Mouse (Mus musculus): Measurements from ENCODE around the gene Necab3.
A peak's percentile ranks its signal among the peaks of the same experiment; 100 is the strongest.

Gene Necab3

DNA sequence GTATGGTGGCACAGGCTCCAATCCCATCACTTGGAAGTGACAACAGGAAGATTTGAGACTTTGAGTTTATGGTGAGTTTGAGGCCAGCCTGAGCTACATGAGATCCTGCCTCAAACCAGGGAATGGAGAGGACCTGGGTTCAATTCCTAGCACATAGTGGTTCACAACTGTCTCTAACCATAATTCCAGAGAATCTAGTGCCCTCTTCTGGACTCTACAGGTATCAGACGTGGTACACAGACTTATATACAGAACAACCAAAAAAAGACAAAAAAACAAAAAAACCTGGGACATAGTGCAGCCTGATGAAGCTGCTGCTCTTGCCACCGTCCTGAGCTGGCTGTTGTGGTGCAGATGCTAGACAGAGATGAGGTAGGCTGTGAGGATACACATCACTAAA is 17.1 kb downstream of the Necab3 start:
- DNase-seq (ENCODE audit: low read depth), result no peak

DNA sequence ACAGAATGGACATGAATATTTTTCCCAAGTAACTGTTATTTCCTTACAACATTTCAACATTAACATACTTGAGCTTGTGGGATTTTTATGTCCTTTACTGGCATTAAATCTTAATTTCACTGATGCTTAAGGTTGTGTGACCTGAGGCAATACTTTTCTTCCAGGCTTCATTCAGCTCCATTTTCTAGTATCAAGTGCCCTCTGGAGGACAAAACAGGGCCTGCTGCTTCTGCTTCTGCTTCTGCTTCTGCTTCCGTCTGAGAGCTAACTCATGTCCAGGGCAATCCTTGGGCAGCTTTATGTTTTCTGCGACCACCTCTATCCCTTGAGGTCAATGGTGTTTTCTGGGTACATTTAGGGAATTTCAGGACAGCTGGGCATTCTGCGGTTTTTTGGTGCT is 19.0 kb downstream of the Necab3 start:
- peak; percentile 29 for DNase-seq (ENCODE audit: low read depth)

DNA sequence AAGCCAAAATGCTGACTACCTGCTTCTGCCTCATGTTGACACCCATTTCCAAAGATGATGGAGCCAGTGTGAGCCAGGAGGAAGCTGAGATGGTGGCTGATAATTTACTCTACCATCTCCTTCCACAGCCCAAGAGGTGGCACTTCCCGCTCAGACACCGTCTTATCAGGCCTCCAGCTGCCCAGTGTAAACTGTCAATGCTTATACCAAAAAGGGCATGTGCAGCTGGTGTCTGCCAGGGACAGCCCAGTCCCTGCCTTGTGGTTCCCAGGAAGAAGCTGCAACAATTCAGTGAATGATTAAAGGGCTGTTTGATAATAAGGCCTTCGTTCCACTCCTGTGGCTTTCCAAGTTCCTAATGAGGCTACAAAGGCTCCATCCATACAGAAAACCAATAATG is 20.0 kb downstream of the Necab3 start:
- no peak for DNase-seq (ENCODE audit: low read depth)

DNA sequence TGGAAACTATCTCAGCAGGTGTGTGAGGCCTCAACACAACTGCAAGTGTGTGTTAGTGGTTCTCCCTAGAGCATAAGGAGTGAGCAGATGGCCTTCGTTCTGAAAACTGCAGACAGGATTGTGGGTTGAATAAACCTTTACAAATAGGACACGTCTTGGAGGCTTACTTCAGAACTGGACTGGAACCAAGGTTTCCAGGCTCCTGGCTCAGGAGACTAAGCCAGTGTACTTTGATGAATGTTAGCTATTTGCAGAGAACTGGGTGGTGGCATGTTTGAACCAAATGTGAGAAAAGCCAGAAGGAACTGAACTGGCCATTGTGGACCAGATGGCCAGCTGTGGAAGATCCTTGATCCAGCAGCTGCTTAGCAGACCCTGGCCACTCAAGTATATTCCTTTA is 20.4 kb downstream of the Necab3 start:
- no peak for DNase-seq (ENCODE audit: low read depth)

DNA sequence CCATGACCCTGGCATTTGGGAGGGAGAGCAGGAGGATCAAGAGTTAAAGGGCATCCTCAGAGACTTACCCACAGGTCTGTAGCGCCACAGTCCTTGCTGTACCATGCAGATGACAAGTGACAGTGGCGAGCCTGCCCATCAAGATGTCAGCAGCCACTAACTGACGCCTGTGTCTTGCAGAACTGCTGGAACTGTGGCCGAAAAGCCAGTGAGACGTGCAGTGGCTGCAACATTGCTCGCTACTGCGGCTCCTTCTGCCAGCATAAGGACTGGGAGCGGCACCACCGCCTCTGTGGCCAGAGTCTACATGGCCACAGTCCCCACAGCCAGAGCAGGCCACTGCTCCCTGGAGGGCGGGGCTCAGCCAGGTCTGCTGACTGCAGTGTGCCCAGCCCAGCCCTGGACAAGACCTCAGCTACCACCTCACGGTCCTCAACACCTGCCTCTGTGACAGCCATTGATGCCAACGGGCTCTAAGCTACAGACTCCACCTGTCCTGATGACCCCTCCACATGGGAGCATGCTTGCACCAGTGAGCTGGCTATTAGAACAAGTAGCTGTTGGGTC is 23.9 kb downstream of the Necab3 start:
- DNase-seq (ENCODE audit: low read depth), result no peak

DNA sequence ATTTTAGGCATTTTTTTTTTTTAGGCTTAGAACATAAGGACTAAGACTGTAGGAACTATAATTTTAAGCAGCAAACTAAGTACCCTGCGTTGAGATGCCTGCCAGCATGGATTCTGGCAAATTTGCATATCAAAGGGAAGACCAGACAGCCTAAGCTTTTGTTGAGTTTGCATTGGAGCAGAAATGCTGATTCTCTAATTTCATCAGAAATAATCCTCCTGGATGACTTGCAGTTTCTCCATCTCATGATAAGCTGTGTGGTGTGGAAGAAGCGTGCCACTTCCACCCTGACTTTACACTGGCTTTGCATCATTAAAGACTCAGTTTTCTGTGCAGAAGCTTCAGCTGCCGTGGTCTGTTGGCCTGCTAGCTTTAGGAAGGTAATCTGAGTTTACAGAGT is 25.8 kb downstream of the Necab3 start:
- DNase-seq (ENCODE audit: low read depth), result no peak

DNA sequence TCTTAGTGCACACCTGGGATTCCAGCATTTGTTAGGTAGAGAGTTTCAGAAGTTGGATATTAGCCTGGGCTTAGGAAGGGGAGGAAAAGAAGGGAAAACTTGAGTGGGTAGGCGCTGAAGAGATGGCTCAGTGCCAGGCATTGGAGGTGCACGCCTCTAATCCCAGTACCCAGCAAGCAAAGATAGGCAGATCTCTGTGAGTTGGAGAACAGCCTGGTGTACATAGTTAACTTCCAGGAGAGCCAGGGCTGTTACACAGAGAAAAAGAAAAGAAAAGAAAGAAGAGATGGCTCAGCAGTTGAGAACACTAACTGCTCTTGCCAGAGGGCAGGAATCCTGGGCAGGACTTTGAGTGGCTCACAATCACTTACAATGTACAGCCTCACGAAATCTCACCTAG is 32.2 kb downstream of the Necab3 start:
- no peak for DNase-seq (ENCODE audit: low read depth)

DNA sequence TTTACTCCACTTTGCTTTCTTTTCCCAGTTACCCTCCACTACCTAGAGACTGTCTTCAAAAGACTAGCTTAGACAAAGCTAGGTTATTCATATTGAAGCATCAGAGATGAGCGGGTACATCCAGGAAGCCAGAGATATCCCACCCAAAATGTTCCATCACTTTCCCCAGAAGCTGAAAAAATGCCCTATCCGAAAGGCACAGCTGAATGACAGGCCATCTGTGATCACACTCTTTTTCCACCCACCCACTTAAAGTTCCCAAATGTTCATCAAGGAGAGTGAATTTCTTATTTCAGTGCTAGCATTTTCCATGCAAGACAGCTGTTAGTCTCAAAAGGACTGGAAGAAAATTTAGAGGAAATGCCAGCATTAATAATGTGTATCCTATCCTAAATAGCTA is 33.4 kb downstream of the Necab3 start:
- no peak for DNase-seq (ENCODE audit: low read depth)

DNA sequence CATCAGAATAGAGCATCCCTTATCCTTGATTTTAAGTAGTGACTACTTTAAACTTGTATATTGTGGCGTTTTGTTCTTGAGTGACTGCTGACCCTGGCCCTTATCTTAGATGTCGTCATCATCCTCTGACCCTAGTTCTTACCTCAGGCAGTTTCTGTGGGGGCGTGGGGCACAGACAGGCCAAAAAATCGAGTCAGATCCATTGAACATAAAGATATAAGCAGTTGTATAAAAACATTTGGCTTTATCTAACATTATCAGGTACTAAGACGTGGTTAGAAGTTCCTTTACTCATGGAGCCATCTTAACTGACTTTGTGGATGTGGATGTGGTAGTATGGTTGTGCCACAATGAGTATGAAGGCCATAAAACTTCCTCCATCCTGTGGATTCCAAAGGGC is 36.4 kb downstream of the Necab3 start:
- DNase-seq (ENCODE audit: low read depth), result no peak

DNA sequence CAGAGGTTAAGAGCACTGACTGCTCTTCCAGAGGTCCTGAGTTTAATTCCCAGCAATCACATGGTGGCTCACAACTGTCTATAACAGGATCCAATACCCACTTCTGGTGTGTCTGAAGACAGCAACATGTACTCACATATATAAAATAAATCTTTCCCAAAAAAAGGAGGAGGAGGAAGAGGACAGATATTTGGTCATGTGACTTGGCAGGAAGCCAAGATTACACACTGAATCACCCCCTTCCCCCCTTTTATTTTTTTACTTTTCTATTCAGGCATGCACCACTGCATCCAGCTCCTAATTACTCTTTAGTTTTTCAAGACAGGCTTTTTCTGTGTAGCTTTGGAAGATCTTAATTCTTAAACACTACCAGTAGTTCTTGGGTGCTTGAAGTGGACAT is 37.2 kb downstream of the Necab3 start:
- DNase-seq (ENCODE audit: low read depth), result no peak

DNA sequence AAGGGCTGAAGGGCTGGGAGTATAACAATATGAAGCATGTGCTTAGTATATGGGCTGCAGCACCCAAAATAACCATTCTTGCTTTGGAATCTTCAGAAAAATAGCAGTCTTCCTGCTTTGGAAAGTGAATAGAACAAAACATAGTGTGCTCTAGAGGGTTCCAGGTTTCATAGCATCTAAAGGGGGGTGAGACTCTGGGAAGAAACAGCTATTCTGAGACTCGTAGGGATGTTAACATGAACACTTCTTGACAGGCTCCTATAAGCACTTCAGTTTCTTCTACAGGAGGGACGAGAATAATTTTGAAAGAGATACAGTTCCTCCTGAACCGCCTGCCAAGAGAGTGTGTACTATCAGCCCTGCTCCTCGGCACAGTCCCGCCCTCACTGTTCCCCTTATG is 41.3 kb downstream of the Necab3 start:
- DNase-seq (ENCODE audit: low read depth), result no peak

DNA sequence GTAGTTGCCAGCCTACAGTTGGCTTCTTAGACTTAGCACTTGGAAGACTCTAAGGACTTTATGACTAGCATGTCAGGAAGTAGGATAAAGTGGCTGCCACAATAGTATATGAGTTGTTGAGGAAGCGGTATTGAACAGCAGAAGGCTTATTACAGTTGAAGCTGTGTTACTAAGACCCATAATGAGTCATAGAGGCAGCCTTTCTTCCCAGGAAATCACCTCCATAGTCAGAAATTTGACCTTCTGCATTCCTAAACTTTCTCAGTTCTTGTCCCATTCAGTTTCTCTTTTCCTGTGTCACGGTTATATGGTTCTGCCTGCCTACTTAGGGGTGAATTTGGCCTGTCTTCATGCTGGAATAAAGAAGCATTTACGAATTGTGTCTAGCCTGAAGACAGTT is 41.7 kb downstream of the Necab3 start:
- no peak for DNase-seq (ENCODE audit: low read depth)

DNA sequence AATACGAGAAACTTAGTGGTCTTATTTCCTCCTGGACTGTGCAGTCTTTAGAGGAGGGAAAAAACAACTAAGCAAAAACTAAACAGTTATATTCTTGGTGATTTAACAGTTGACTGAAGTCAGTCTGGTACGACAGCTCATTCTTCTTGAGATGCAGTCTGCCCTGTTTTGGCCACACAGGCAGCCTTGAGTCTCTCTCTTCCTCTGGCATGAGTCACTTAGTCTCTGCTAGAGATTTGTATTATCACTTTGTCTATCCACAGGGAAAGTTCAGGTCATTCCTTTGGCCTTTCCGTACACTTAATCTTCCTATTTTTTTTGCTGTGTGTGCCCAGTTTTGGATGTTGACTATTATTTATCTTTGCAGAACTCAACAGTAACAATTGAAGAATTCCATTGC is 48.5 kb downstream of the Necab3 start:
- DNase-seq (ENCODE audit: low read depth), result no peak

DNA sequence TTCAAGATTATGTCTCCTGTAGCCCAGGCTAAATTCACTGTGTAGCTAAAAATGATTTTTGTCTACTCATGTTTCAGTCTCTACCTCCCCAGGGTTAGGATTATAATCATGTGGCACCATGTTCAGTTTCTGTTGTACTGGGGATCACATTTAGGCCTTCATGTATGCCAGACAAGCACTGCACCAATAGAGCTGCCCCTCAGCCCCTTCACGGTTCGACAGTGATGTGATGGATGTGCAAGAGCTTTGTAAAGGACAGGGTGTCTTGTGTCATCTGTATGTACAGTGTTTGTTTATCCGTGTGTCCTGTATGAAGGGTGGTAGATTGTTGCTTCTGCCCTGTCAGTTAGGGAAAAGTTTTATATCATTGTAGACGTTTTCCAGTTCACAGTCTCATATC is 50.2 kb downstream of the Necab3 start:
- no peak for DNase-seq (ENCODE audit: low read depth)

DNA sequence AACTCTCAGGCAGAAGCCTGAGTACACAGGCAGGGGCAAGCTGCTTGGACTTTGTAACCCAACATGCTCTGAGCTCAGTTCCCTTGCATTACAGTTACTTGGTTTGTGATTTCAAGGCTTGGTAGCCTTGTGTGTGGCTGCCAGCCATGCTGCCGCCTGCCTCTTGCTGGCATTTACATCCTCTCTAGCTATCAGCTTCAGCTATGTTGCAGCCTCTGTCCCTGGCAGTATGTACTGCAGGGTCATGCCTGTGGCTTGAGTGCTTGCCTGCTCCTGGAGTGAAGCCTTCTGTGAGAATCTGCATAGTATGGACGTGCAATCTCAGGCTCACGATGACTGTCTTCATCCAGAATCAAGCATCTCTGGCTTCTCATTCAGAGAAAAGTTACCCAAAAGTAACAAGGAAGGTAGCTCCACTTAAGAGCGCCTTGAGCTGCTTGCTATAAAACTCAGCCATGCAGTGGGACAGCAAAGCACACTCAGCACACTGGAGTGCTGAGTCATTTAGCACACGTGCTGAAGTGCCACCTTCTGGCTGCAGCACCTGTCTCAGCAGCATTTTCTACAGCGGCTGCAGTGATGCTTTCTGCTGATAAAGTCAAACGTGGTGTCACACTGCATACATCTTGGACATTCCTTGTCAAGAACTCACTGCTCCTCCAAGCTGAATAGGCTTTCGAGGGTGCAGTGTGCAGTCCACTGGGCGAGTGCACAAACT is 51.0 kb downstream of the Necab3 start:
- no peak for DNase-seq (ENCODE audit: low read depth)

DNA sequence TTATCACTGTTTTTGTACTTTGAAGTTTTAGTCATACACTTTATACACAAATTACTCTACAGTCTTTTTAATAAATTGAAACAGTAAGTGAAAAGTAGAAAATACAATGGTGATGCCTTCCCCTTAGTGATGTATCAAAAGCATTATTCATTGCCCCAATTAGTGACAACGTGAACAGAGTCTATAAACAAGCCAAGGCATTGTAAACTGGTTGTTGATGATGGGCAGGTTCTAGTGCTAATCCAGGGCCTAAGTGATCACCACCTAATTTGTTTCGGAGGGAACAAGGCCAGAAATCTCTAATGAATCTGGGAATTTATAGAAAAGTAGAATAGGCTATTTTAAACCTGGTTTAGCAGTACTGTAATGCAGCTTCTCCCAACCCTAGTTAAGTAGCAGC is 51.6 kb downstream of the Necab3 start:
- no peak for DNase-seq (ENCODE audit: low read depth)

DNA sequence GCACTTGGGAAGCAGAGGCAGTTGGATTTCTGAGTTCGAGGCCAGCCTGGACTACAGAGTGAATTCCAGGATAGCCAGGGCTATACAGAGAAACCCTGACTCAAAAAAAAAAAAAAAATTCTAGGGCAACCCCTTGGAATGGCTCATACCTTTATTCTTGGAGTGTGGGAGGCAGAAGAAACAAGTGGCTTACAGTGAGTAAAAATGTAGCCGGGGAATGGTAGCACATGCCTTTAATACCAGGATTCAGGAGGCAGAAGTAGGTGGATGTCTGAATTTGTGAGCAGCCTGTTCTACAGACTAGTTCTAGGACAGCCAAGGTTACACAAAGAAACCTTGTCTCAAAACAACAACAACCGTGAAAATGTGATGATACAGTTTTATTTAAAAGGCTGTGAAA is 57.9 kb downstream of the Necab3 start:
- no peak for DNase-seq (ENCODE audit: low read depth)

DNA sequence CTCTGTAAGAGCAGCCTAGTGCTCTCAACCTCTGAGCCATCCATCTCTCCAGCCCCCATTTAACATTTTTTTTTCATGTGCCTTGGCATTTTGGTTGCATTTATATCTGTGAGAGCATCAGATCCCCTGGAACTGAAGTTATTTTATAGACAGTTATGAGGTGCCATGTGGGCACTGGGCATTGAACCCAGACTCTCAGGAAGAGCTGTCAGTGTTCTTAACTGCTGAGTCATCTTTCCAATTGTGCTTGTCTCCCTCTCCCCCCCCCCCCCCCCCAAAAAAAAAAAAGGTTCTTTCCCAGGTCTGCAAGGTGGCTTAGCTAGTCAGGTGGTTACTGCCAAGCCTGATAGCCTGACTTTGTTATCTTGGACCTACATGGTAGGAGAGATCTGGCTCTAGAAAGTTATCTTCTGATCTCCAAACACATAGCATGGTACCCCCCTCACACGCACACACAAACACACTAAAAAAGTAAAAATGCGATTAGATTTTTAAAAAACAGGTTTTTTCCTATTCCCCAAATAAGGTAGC is 58.9 kb downstream of the Necab3 start:
- no peak for DNase-seq (ENCODE audit: low read depth)

DNA sequence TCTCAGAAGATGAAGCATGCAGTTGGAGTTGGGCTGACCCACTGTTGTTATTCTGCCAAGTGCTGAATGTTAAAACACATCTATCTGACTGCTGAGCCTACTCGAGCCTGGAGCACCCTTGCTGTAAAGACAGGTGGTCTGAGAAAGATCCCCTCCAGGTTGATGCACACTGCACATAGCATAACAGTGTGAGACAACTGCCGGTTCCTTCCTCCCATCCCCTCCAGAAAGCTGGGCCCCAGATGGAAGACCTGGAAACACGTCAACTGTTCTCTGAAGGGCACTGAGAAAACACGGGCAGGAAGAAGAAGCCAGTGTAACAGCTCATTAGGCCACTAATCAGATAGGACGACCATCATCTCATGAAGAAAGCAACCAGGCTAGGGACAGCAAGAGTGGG is 60.1 kb downstream of the Necab3 start:
- DNase-seq (ENCODE audit: low read depth), result no peak

DNA sequence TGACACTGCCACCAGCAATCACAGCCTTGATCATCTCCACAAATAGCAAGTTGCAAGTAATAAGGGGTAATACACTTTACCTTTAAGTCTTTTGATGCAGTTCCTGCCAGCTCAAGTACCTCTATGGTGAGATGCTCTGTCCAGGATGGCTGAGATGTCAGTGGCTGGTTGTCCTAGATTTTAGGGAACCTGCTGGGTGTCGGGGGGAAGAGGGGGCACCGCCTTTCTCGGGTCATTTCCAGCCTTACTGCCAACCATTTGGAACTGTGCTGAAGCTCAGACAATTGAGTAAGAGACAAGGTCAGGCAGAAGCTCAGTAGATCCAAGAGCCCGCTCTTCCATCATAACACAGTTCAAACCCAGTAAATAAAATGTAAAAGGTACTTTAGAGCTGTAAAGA is 63.7 kb downstream of the Necab3 start:
- no peak for DNase-seq (ENCODE audit: low read depth)
